8 mouse cellular contexts compared by ENCODE assay signal in the genomic region with DNA sequence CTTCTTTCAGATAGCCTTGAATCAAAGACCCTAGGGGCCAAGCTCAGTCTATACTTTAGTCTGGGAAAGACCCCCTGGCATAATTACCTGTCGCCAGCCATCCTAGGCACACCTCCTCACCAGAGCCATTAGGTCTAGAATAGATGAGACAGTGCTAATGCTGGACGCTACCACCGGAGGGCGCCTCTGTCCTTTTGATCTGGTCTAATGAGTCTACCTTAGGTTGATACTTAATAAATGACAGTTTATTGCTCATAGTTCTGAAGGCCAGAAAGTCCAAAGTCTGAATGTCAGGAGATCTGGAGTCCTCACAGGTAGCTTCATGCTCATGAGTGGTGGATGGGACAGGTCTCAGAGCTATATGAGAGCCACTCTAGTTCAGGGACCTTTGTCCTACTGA.
DNase-seq lines count a peak whose midpoint lies in the region.

No protein-coding gene starts in this region.

- DNase-seq in heart, postnatal 4 days, result peak; percentile 57
- DNase-seq in heart, adult 9 months (ENCODE audit: low spot score in 2 of 2), result no peak
- peak; percentile 51 for DNase-seq in urinary bladder, postnatal 14 days (ENCODE audit: low spot score)
- no peak for DNase-seq in urinary bladder, postnatal 10 days (ENCODE audit: low spot score)
- peak; percentile 15 for DNase-seq in c-Kit-positive CD71-positive TER-119-positive erythroid progenitor cells, embryonic 14.5 days (ENCODE audit: low spot score)
- DNase-seq in kidney, adult 9 months, result peak; percentile 59
- peak; percentile 67 for DNase-seq in retina, embryonic 14.5 days (ENCODE audit: low spot score)
- DNase-seq in ovary, postnatal 10 days (ENCODE audit: low spot score), result no peak

Comparison
In these comparisons a context has a peak if more than half of its experiments do, and no peak if none do; other contexts are left out.
1. DNase-seq: peak in heart, postnatal 4 days (single experiment), urinary bladder, postnatal 14 days (single experiment), c-Kit-positive CD71-positive TER-119-positive erythroid progenitor cells, embryonic 14.5 days (single experiment), kidney, adult 9 months (single experiment) and retina, embryonic 14.5 days (single experiment); none in heart, adult 9 months (0 of 2), urinary bladder, postnatal 10 days (single experiment) and ovary, postnatal 10 days (single experiment).